Mouse (Mus musculus) MEL (cell line): ENCODE results near the gene Cd300ld5. TPM values are rescaled to one million over a fixed set of nuclear protein-coding genes. Genes with fewer than 3 reads are reported as not detected.

Source experiments
- DNase-seq: peaks from one replicate; pipeline ENCODE4 v3.0.0; 2011; ENCODE audit warnings: low read depth, low spot score
- H3K27ac ChIP-seq: 2 replicates; pipeline ENCODE4 v1.5.1; 2012; ENCODE audit warnings: low read depth, mild to moderate bottlenecking, control low read depth, low read length, moderate library complexity; ENCODE audit not compliant: control insufficient read depth
- H3K27me3 ChIP-seq, 2 experiments: fragments of 150-350 bp in 1 of 2; sonication (generic) in 1 of 2; 2 replicates each; pipeline ENCODE4 v1.6.1; 2012; ENCODE audit warnings: low read length in 2 of 2, mild to moderate bottlenecking in 2 of 2, improper control_type of control experiment in 1 of 2, moderate library complexity in 1 of 2; ENCODE audit not compliant: insufficient read depth in 2 of 2, control insufficient read depth in 1 of 2
- H3K36me3 ChIP-seq, 2 experiments: 2 replicates each; pipeline ENCODE4 v1.6.1; 2012 to 2014; ENCODE audit warnings: low read length in 2 of 2, improper control_type of control experiment in 1 of 2, inconsistent platforms in 1 of 2, mild to moderate bottlenecking in 1 of 2; ENCODE audit not compliant: insufficient read depth in 2 of 2, control insufficient read depth in 1 of 2
- H3K4me1 ChIP-seq, 2 experiments: fragments of 150-350 bp in 1 of 2; sonication (generic) in 1 of 2; 2 replicates each; pipeline ENCODE4 v1.6.1; 2012; ENCODE audit warnings: low read length in 2 of 2, improper control_type of control experiment in 1 of 2, mild to moderate bottlenecking in 1 of 2; ENCODE audit not compliant: insufficient read depth in 2 of 2, control insufficient read depth in 1 of 2
- H3K4me3 ChIP-seq, 2 experiments: fragments of 150-350 bp in 1 of 2; sonication (generic) in 1 of 2; 2 replicates each; pipeline ENCODE4 v1.5.1; 2012; ENCODE audit warnings: low read depth in 2 of 2, low read length in 2 of 2, mild to moderate bottlenecking in 2 of 2, moderate library complexity in 2 of 2, control low read depth in 1 of 2, improper control_type of control experiment in 1 of 2; ENCODE audit not compliant: control insufficient read depth in 1 of 2, insufficient read depth in 1 of 2
- H3K79me2 ChIP-seq: 2 replicates; pipeline ENCODE4 v1.6.1; 2012; ENCODE audit warnings: mild to moderate bottlenecking, low read length, moderate library complexity; ENCODE audit not compliant: control insufficient read depth, poor library complexity, insufficient read depth
- H3K9ac ChIP-seq: 2 replicates; pipeline ENCODE4 v1.6.1; 2012; ENCODE audit warnings: low read depth, mild to moderate bottlenecking, control low read depth, low read length, moderate library complexity; ENCODE audit not compliant: control insufficient read depth, poor library complexity, severe bottlenecking
- H3K9me3 ChIP-seq: fragments of 150-350 bp; sonication (generic); replicated peaks from 2 replicates; pipeline ENCODE4 v1.6.1; 2012; ENCODE audit warnings: mild to moderate bottlenecking, low read length, improper control_type of control experiment, moderate library complexity; ENCODE audit not compliant: insufficient read depth
- BHLHE40 ChIP-seq: IDR thresholded peaks from 2 replicates; pipeline ENCODE4 v1.6.1; 2012; ENCODE audit warnings: low read depth, mild to moderate bottlenecking, inconsistent platforms, low read length, improper control_type of control experiment, borderline replicate concordance
- CHD1 ChIP-seq: IDR thresholded peaks from 2 replicates; pipeline ENCODE4 v1.6.1; 2012; ENCODE audit warnings: low read depth, mild to moderate bottlenecking, inconsistent platforms, low read length, improper control_type of control experiment
- CTCF ChIP-seq, 3 experiments: IDR thresholded peaks in 2 of 3; conservative IDR thresholded peaks in 1 of 3; 2 replicates each; pipeline ENCODE4 v1.5.1; 2011 to 2012; ENCODE audit warnings: low read length in 3 of 3, low read depth in 2 of 3, mild to moderate bottlenecking in 2 of 3, improper control_type of control experiment in 1 of 3, inconsistent platforms in 1 of 3, mixed read lengths in 1 of 3, moderate library complexity in 1 of 3; ENCODE audit not compliant: control insufficient read depth in 1 of 3, insufficient read depth in 1 of 3, poor library complexity in 1 of 3, severe bottlenecking in 1 of 3
- E2F4 ChIP-seq: IDR thresholded peaks from 2 replicates; pipeline ENCODE4 v1.6.1; 2011; ENCODE audit warnings: low read depth, low read length, improper control_type of control experiment, borderline replicate concordance
- ELF1 ChIP-seq: IDR thresholded peaks from 2 replicates; pipeline ENCODE4 v1.6.1; 2014; ENCODE audit warnings: low read depth, mild to moderate bottlenecking, inconsistent platforms, low read length, improper control_type of control experiment, moderate library complexity
- ETS1 ChIP-seq: IDR thresholded peaks from 2 replicates; pipeline ENCODE4 v1.6.1; 2012; ENCODE audit warnings: low read depth, mild to moderate bottlenecking, inconsistent platforms, low read length, improper control_type of control experiment, moderate library complexity
- GABPA ChIP-seq: IDR thresholded peaks from 2 replicates; pipeline ENCODE4 v1.6.1; 2012; ENCODE audit warnings: low read depth, mild to moderate bottlenecking, inconsistent platforms, low read length, improper control_type of control experiment, moderate library complexity
- GATA1 ChIP-seq: IDR thresholded peaks from 2 replicates; pipeline ENCODE4 v1.6.1; 2011; ENCODE audit warnings: low read depth, low read length, improper control_type of control experiment
- JUND ChIP-seq: IDR thresholded peaks from 2 replicates; pipeline ENCODE4 v1.6.1; 2011; ENCODE audit warnings: low read depth, mild to moderate bottlenecking, improper control_type of control experiment, low read length
- MAFK ChIP-seq: IDR thresholded peaks from 2 replicates; pipeline ENCODE4 v1.6.1; 2011; ENCODE audit warnings: low read depth, mild to moderate bottlenecking, low read length, improper control_type of control experiment, borderline replicate concordance
- NELFE ChIP-seq: IDR thresholded peaks from 2 replicates; pipeline ENCODE4 v1.6.1; 2011; ENCODE audit warnings: low read depth, low read length, improper control_type of control experiment
- POLR2AphosphoS2 ChIP-seq: IDR thresholded peaks from 2 replicates; pipeline ENCODE4 v1.6.1; 2011; ENCODE audit warnings: low read length, improper control_type of control experiment
- POLR2AphosphoS5 ChIP-seq: IDR thresholded peaks from 2 replicates; pipeline ENCODE4 v1.6.1; 2012; ENCODE audit warnings: low read depth, borderline replicate concordance, mild to moderate bottlenecking, inconsistent platforms, low read length, moderate library complexity, mixed read lengths
- RCOR1 ChIP-seq: IDR thresholded peaks from 2 replicates; pipeline ENCODE4 v1.6.1; 2012; ENCODE audit warnings: low read depth, mild to moderate bottlenecking, inconsistent platforms, low read length, improper control_type of control experiment
- TBP ChIP-seq: IDR thresholded peaks from 2 replicates; pipeline ENCODE4 v1.8.0; 2011; ENCODE audit warnings: low read depth, low read length, improper control_type of control experiment
- USF1 ChIP-seq: IDR thresholded peaks from 2 replicates; pipeline ENCODE4 v1.6.1; 2014; ENCODE audit warnings: low read depth, mild to moderate bottlenecking, inconsistent platforms, low read length, improper control_type of control experiment, moderate library complexity
- USF2 ChIP-seq, 2 experiments: IDR thresholded peaks; 2 replicates each; pipeline ENCODE4 v1.6.1; 2011 to 2012; ENCODE audit warnings: improper control_type of control experiment in 2 of 2, low read length in 2 of 2, borderline replicate concordance in 1 of 2, inconsistent platforms in 1 of 2, low read depth in 1 of 2, mild to moderate bottlenecking in 1 of 2; ENCODE audit not compliant: insufficient read depth in 1 of 2
- ZNF384 ChIP-seq: IDR thresholded peaks from 2 replicates; pipeline ENCODE4 v1.6.1; 2012; ENCODE audit warnings: low read depth, mild to moderate bottlenecking, inconsistent platforms, low read length, improper control_type of control experiment
- polyA plus RNA-seq, 2 experiments: library from polyadenylated mRNA; stranded (reverse) in 1 of 2; unstranded in 1 of 2; fragments of >175 nt in 1 of 2; fragments of >200 nt in 1 of 2; gene quantifications; 2 replicates each; pipeline versions ENCODE4 v1.2.1 to v1.2.4; 2012; ENCODE audit warnings: low replicate concordance in 2 of 2, low read depth in 1 of 2; ENCODE audit not compliant: insufficient read length in 2 of 2, insufficient read depth in 1 of 2, missing spikeins in 1 of 2
- total RNA-seq: library from RNA; depleted of rRNA; stranded (reverse); fragments of 300-350 nt; gene quantifications from 2 replicates; pipeline ENCODE4 v1.2.3, GENCODE M21; 2012

Gene Cd300ld5
- total and polyA plus RNA-seq, 3 experiments, result not detected

- peaks cover 0 to 10% of the 10 kb centered on the region in 2 experiments; a peak in 2 of 4 replicates for H3K4me1 ChIP-seq
- DNase-seq, result no peak
- H3K79me2 ChIP-seq, result no peaks in the 10 kb centered on the region
- H3K9ac ChIP-seq, result no peak overlapping the region
- H3K9me3 ChIP-seq, result no peaks in the 10 kb centered on the region
- no peak overlapping the region for H3K27ac ChIP-seq
- H3K27me3 ChIP-seq, result no peaks in the 10 kb centered on the region
- no peak overlapping the region for H3K4me3 ChIP-seq
- no peak for TF ChIP-seq USF1
- TF ChIP-seq POLR2AphosphoS5, result no peak
- TF ChIP-seq BHLHE40, result no peak
- no peak for TF ChIP-seq JUND
- TF ChIP-seq CTCF (IDR thresholded peaks at IDR 0.05 in 2 of 3, conservative IDR thresholded peaks at IDR 0.05 in 1 of 3; ENCODE audit: control insufficient read depth in 1 of 3, insufficient read depth in 1 of 3, low read depth in 2 of 3, low read length in 3 of 3, poor library complexity in 1 of 3, severe bottlenecking in 1 of 3), result no peak
- no peak for TF ChIP-seq ZNF384
- TF ChIP-seq GABPA, result no peak
- peaks cover 0 to 6% of the 10 kb centered on the region in 2 experiments; a peak in 1 of 4 replicates for H3K36me3 ChIP-seq
Measured at GRCm38 (mm10) chr11:115071631-115072294, 34.2 kb upstream of the Cd300ld5 start.

- no peak overlapping the region for H3K27ac ChIP-seq
- peaks cover 0 to 7% of the 10 kb centered on the region in 2 experiments; a peak in 2 of 4 replicates for H3K4me1 ChIP-seq
- no peak overlapping the region for H3K9ac ChIP-seq
- H3K27me3 ChIP-seq, result no peaks in the 10 kb centered on the region; a peak in 1 of 4 replicates
- H3K79me2 ChIP-seq, result no peaks in the 10 kb centered on the region
- H3K4me3 ChIP-seq, result no peak overlapping the region
- peaks cover 0 to 4% of the 10 kb centered on the region in 2 experiments; a peak in 1 of 4 replicates for H3K36me3 ChIP-seq
- no peak for DNase-seq
- no peaks in the 10 kb centered on the region for H3K9me3 ChIP-seq
- TF ChIP-seq RCOR1, result no peak
- TF ChIP-seq ELF1, result no peak
- no peak for TF ChIP-seq E2F4
- no peak for TF ChIP-seq USF2 (IDR thresholded peaks at IDR 0.05; ENCODE audit: borderline replicate concordance in 1 of 2, insufficient read depth in 1 of 2, low read depth in 1 of 2, low read length in 2 of 2)
- no peak for TF ChIP-seq ETS1
- no peak for TF ChIP-seq GATA1
- no peak for TF ChIP-seq TBP
- TF ChIP-seq MAFK, result no peak
- no peak for TF ChIP-seq POLR2AphosphoS2
- no peak for TF ChIP-seq CHD1
- no peak for TF ChIP-seq GABPA
- TF ChIP-seq NELFE, result no peak
Measured at GRCm38 (mm10) chr11:115071015-115071551, 33.5 kb upstream of the Cd300ld5 start.
